Mouse (Mus musculus) G1E (cell line): Measurements from ENCODE around the gene Hyal3. TPM values are rescaled to one million over a fixed set of nuclear protein-coding genes. Genes with fewer than 3 reads are reported as not detected.
A peak's percentile ranks its signal among the peaks of the same experiment; 100 is the strongest.

Source experiments
- ATAC-seq: 2 replicates; pipeline ENCODE4 v1.8.0; 2016; ENCODE audit warnings: mild to moderate bottlenecking; ENCODE audit not compliant: insufficient number of reproducible peaks, poor library complexity, low FRiP score, severe bottlenecking; ENCODE audit errors: extremely low read depth
- DNase-seq: peaks from one replicate; pipeline ENCODE4 v3.0.0; 2012; ENCODE audit warnings: low spot score
- H3K27me3 ChIP-seq: 2 replicates; pipeline ENCODE4 v1.6.1; 2012; ENCODE audit warnings: mild to moderate bottlenecking, low read length, inconsistent platforms; ENCODE audit not compliant: insufficient read depth
- H3K36me3 ChIP-seq: replicated peaks from 2 replicates; pipeline ENCODE3; 2012; ENCODE audit warnings: mild to moderate bottlenecking, inconsistent platforms
- H3K4me1 ChIP-seq: 2 replicates; pipeline ENCODE4 v1.6.1; 2012; ENCODE audit warnings: low read depth, low read length, inconsistent platforms, mixed read lengths; ENCODE audit not compliant: insufficient read depth
- H3K4me3 ChIP-seq: 2 replicates; pipeline ENCODE4 v1.5.1; 2012; ENCODE audit warnings: low read depth, mild to moderate bottlenecking, inconsistent platforms, low read length, moderate library complexity, mixed read lengths
- H3K9me3 ChIP-seq: replicated peaks from 2 replicates; pipeline ENCODE4 v1.6.1; 2012; ENCODE audit warnings: inconsistent platforms
- CTCF ChIP-seq: IDR thresholded peaks from 2 replicates; pipeline ENCODE4 v1.5.1; 2012; ENCODE audit warnings: low read depth, low read length, inconsistent platforms, mixed read lengths
- GATA1 ChIP-seq: IDR thresholded peaks from 2 replicates; pipeline ENCODE4 v1.6.1; 2012; ENCODE audit warnings: borderline replicate concordance, low read length, inconsistent platforms, mixed read lengths
- GATA2 ChIP-seq: IDR thresholded peaks from 2 replicates; pipeline ENCODE4 v1.6.1; 2012; ENCODE audit warnings: low read depth, low read length, inconsistent platforms, borderline replicate concordance
- POLR2AphosphoS5 ChIP-seq: IDR thresholded peaks from 2 replicates; pipeline ENCODE4 v1.6.1; 2012; ENCODE audit warnings: low read depth, low read length, inconsistent platforms; ENCODE audit not compliant: insufficient replicate concordance
- TAL1 ChIP-seq: conservative IDR thresholded peaks from 2 replicates; pipeline ENCODE4 v1.6.1; 2012; ENCODE audit warnings: low read depth, low read length, inconsistent platforms, mixed read lengths
- polyA plus RNA-seq: library from polyadenylated mRNA; stranded (reverse); fragments of >175 nt; gene quantifications from 2 replicates; pipeline ENCODE4 v1.2.3, GENCODE M21; 2012
- total RNA-seq, 2 experiments: library from RNA; stranded (forward) in 1 of 2; stranded (reverse) in 1 of 2; fragments of 200-1000 nt in 1 of 2; fragments of >200 nt in 1 of 2; fragmentation: Nextera tagmentation in 1 of 2; gene quantifications; 2 replicates each; pipeline ENCODE4 v1.2.3; 2014 to 2017

Hyal3 gene
- total and polyA plus RNA-seq, 3 experiments: 0.53 to 4.6 (median 1.4) TPM

DNA sequence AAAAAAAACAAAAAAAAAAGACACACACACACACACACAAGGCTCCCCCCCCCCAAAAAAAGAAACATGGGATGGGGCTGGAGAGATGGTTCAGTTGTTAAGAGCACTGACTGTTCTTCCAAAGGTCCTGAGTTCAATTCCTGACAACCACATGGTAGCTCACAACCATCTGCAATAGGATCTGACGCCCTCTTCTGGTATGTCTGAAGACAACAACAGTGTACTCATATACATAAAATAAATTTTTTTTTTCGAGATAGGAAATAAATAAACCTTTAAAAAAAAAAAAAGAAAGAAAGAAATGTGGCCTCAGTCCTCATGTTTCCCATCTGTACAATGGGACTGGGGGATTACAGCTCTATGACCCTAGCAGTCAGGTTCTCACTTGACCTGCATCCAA lies 36.8 kb downstream of the Hyal3 start:
- H3K27me3 ChIP-seq: no peaks in the 10 kb centered on the region
- no peaks in the 10 kb centered on the region for H3K9me3 ChIP-seq
- DNase-seq (no peak), ATAC-seq (no peak)
- H3K4me1 ChIP-seq: peaks cover 22% of the 10 kb centered on the region
- no peak overlapping the region for H3K4me3 ChIP-seq
- TF ChIP-seq POLR2AphosphoS5 (no peak), TAL1 (no peak), CTCF (no peak), GATA2 (no peak), GATA1 (no peak)
- peaks cover 81% of the 10 kb centered on the region for H3K36me3 ChIP-seq

DNA sequence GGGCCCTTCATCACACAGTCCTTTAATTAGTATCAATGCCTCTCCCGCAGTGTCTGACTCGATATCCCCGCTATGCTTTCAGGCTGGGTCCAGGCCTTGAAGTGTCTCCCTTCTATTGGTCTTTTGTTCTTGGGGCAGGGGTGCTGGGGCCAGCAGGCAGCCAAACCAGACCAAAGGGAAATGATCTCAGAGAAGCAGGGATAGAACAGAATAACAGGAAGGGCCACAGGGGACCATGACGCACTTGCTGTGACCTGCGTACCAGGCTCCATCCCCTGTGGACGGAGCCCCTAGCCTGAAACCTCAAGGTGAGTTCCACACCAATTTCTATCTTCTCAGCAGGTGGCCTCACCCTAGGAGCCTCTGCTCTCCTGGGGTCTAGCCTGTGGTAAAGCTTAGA lies 37.5 kb downstream of the Hyal3 start:
- Histone ChIP-seq H3K4me3 (no peak overlapping the region), H3K27me3 (no peaks in the 10 kb centered on the region), H3K9me3 (no peaks in the 10 kb centered on the region), H3K36me3 (peaks cover 87% of the 10 kb centered on the region), H3K4me1 (peaks cover 17% of the 10 kb centered on the region)
- no peak for DNase-seq
- TF ChIP-seq CTCF (no peak), TAL1 (no peak), GATA2 (no peak), POLR2AphosphoS5 (no peak), GATA1 (no peak)
- ATAC-seq: no peak

DNA sequence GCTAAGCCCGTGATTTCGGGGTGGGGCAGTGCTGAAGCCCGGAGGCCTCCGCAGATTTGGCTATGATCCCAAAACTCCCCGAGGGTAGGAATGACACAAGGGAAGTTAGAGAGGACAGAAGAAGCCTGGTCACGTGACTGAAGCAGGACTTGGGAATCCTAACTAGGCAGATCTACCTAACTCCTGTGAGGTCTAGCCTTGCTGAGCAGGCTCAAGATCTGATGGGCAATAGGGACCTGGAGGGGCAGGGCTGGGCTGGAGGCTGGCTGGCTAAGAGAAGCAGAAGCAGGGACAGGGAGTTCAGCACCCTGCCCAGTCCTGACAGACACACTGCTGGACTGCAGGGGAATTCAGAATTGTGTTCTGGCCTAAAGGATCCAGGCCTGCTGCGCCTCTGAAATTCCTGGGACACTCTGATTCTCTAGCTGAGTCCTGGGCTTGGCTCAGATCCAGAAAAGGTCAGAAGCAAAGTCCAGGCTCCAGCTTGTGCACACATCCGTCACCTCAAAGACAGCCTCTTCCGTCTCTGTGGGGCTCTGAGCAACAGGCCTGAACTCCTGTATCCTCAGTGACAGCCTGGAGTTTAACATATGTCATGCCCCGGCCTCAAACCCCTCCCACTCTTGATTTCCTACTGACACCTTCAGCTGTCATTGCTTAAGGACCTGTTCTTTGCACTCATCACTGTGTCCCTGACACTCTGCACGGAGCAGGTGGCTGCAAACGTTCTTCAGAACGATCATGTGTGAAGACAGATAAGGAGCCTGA lies 38.3 kb downstream of the Hyal3 start:
- Histone ChIP-seq H3K27me3 (no peaks in the 10 kb centered on the region), H3K9me3 (no peaks in the 10 kb centered on the region), H3K4me3 (no peak overlapping the region), H3K36me3 (peaks cover 91% of the 10 kb centered on the region), H3K4me1 (peaks cover 20% of the 10 kb centered on the region)
- DNase-seq (no peak), ATAC-seq (no peak)
- no peak for TF ChIP-seq POLR2AphosphoS5
- no peak for TF ChIP-seq TAL1
- no peak for TF ChIP-seq GATA1
- TF ChIP-seq GATA2: no peak
- no peak for TF ChIP-seq CTCF

DNA sequence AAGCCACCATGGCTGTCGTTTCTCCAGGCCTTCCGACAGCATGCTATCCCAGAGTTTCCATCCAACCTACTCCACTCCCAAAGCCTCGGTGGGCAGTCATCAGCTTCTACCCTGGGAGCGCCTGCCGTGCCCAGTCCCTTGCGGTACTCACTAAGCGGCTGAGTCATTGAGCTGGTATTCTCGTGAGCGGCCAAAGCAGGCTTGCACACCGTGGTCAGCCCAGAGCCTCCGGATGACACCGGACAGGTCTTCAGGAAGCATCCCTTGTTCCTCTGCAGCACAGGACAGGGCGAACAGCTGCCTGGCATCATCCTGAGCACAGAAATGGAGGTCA lies 38.9 kb downstream of the Hyal3 start:
- ATAC-seq (no peak), DNase-seq (no peak)
- Histone ChIP-seq H3K4me3 (no peak overlapping the region), H3K27me3 (no peaks in the 10 kb centered on the region), H3K9me3 (no peaks in the 10 kb centered on the region), H3K36me3 (peaks cover 91% of the 10 kb centered on the region), H3K4me1 (peaks cover 26% of the 10 kb centered on the region)
- TF ChIP-seq CTCF (no peak), POLR2AphosphoS5 (no peak), GATA2 (no peak), TAL1 (no peak), GATA1 (no peak)

DNA sequence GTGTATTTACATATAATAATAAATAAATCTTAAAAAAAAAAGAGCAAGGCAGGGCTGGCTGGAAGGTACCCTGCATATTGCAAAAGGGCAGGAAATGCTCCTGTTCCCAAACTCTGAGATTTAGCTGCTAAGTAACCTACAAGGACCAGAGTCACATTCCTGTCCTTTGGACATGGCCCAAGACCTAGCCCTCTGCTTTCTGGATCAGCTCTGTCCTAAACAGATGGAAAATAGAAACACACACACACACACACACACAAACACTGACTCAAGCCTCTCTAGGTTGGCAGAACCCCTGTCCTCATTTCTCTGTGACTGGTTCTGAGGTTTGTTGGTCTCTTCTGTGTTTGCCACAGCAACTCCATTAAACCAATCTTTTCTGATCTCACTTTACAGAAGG lies 40.3 kb downstream of the Hyal3 start:
- no peaks in the 10 kb centered on the region for H3K27me3 ChIP-seq
- ATAC-seq (no peak), DNase-seq (no peak)
- H3K9me3 ChIP-seq: no peaks in the 10 kb centered on the region
- peaks cover 40% of the 10 kb centered on the region for H3K4me1 ChIP-seq
- no peak overlapping the region for H3K4me3 ChIP-seq
- TF ChIP-seq GATA2 (no peak), POLR2AphosphoS5 (no peak), CTCF (no peak), GATA1 (no peak), TAL1 (no peak)
- H3K36me3 ChIP-seq: peaks cover 91% of the 10 kb centered on the region

DNA sequence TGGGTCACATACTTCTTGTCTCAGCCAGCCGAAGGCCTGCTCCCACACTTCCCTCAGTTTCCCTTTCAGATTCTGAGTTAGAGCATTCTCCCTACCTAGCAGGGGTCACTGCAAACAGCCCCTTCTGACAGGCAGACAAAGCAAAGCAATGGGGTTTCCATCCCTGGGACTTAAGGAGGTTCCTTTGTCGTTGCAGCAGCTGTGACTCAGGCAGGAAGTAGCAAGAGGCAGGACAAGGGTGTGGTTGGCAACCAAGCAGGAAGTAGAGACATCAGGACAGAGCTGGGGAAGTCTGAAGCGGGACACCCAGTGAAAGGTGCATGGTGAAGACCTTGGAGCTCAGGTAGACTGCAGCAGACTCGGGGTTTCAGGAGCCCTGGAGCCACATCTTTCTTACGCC lies 43.9 kb downstream of the Hyal3 start:
- ATAC-seq (peak; percentile 67), DNase-seq (peak; percentile 54)
- peaks cover 94% of the 10 kb centered on the region for H3K36me3 ChIP-seq
- no peaks in the 10 kb centered on the region for H3K9me3 ChIP-seq
- peak overlapping the region; percentile 55; the same call in 1 of the 2 replicates for H3K4me3 ChIP-seq
- peaks cover 67% of the 10 kb centered on the region for H3K4me1 ChIP-seq
- TF ChIP-seq GATA2 (no peak), TAL1 (no peak), GATA1 (no peak), POLR2AphosphoS5 (no peak), CTCF (no peak)
- no peaks in the 10 kb centered on the region for H3K27me3 ChIP-seq
